Mouse (Mus musculus): Measurements from ENCODE around the gene Ttc38.

- TF ChIP-seq POLR2A (IDR thresholded peaks at IDR 0.05; ENCODE audit: control insufficient read depth, extremely low read depth, insufficient read depth, low read length, poor library complexity), result no peak
- TF ChIP-seq CTCF (IDR thresholded peaks at IDR 0.05; ENCODE audit: borderline replicate concordance, control insufficient read depth, extremely low read depth, insufficient read depth, low read length, poor library complexity), result no peak
Measured at GRCm38 (mm10) chr15:85829470-85829869, 2.6 kb upstream of the Ttc38 start.
